Mouse (Mus musculus) lung, postnatal 4 days (tissue): ENCODE data around the gene Gm49325.
"Not testable (repeated sequence)": the region's sequence is repeated elsewhere in the genome, so short reads cannot be mapped to it uniquely, and the experiment has no call there.

Source experiments
- DNase-seq, 2 experiments: peaks; one replicate each; pipeline ENCODE4 v3.0.0; 2021

Gm49325 gene

DNA sequence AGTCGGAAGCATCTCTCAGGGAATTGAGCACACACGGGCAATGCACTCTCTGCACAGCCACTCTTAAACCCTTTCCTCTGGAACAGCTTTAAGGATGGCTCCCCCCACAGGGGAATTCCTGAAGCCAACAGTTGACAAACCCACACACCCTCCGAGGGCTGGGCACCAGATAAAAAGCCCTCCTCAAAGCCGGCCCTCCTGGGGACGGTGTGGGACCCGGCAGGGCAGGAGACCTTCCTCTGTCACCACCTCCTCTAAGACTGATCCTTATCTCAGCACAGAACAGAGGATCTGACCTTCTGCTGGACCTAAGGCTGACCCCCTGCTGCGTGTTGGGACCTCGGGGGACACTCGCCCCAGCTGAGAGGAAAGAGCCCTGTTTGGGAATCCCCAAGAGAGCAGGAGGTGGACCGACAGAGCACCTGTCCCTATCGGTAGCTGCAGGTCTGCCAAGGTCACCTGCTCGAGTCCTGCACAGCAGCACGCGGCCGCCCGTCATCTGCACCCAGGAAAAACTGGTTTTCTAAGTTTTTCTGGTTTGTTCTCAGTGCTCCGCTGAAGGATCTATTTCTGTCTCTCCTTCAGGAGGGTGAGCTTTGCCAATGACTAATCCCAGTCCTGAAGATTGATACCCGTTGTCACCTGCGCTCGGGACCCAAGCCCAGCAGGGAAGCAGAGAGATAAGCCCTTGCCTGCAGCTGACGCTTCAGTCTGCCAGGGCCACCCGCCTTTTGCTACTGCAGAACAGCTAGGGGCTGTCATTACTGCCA is 80.1 kb downstream of the Gm49325 start, which contains the start of gene Tspear:
Gene Tspear, plus strand, starts transcription at position 675 of the 770 bp plus-strand sequence.
- DNase-seq = no peak

DNA sequence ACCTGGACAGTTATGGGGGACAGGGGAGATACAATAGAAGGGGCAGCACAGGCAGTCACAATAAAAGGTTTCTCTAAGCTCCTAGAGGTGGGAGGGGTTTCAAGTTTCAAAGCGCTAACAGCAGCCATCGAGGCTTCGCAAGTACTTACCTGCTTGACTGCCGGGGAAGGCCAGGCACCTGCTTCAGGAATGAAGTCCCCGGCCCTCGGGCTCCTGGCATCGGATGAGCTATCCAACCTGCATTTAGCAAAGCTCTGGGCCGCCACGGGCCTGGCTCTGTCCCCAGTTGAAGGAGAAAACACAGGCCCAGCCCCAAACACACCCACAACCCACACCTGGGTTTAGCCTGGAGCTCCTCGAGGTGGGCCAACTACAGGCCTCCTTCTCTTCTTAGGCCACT is 81.0 kb downstream of the Gm49325 start:
- no peak for DNase-seq

DNA sequence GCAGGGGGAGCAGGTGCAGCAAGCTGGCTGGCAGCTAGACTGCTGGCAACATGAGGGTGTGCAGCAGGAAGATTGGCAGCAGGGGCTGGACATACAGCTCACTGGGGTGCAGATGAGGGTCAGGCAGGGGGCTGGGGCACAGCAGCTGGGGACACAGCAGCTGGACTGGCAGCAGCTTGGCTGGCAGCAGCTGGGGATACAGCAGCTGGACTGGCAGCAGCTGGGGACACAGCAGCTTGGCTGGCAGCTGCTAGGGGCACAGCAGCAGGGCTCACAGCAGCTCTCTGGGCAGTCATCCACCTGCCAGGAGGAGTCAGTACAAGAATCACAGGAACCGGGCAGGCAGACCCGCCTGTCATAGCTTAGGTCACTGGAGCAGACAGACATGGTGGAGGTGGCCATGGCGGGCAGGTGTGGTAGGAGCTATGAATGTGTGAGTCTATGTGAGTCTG is 84.4 kb downstream of the Gm49325 start, which contains the start of gene Gm19402:
Gene Gm19402, minus strand, starts transcription at position 402 of the 452 bp plus-strand sequence.
- DNase-seq = not testable (repeated sequence)
